Mouse (Mus musculus) lung, embryonic 14.5 days (tissue): ENCODE measurements at regions not wholly inside any gene's neighbourhood (a gene's known extent, or its start where the extent isn't known, plus 50 kb on each side); places are given as distances from the start of the nearest gene placed in this dataset.

Source experiments
- ATAC-seq: fragments of 200-750 bp; cut with Nextera tagmentation; 2 replicates; pipeline ENCODE4 v1.8.0; 2017; ENCODE audit warnings: mild to moderate bottlenecking, moderate TSS enrichment, moderate library complexity; ENCODE audit not compliant: insufficient read depth
- DNase-seq: peaks from one replicate; pipeline ENCODE4 v3.0.0-alpha.2; 2015
- H3K27ac ChIP-seq: fragments of 300-500 bp; sonication (generic); 2 replicates; pipeline ENCODE4 v1.5.1; 2014; ENCODE audit warnings: low read depth, mild to moderate bottlenecking, moderate library complexity
- H3K27me3 ChIP-seq: fragments of 300-500 bp; sonication (generic); 2 replicates; pipeline ENCODE4 v1.6.1; 2014; ENCODE audit warnings: low read length, control low read depth; ENCODE audit not compliant: insufficient read depth
- H3K36me3 ChIP-seq: fragments of 300-500 bp; sonication (generic); 2 replicates; pipeline ENCODE4 v1.6.1; 2014; ENCODE audit warnings: control low read depth; ENCODE audit not compliant: insufficient read depth
- H3K4me1 ChIP-seq: fragments of 300-500 bp; sonication (generic); 2 replicates; pipeline ENCODE4 v1.6.1; 2014; ENCODE audit warnings: antibody characterized with exemption, control low read depth; ENCODE audit not compliant: insufficient read depth
- H3K4me2 ChIP-seq: fragments of 300-500 bp; sonication (generic); 2 replicates; pipeline ENCODE4 v1.6.1; 2014; ENCODE audit warnings: mild to moderate bottlenecking
- H3K4me3 ChIP-seq: fragments of 300-500 bp; sonication (generic); 2 replicates; pipeline ENCODE4 v1.5.1; 2014; ENCODE audit warnings: low read depth, low read length
- H3K9ac ChIP-seq: fragments of 300-500 bp; sonication (generic); 2 replicates; pipeline ENCODE4 v1.6.1; 2014
- H3K9me3 ChIP-seq: fragments of 300-500 bp; sonication (generic); 2 replicates; pipeline ENCODE4 v1.6.1; 2016; ENCODE audit warnings: low read depth, low read length, control low read depth
- CTCF ChIP-seq: IDR thresholded peaks from 2 replicates; pipeline ENCODE4 v1.5.1; 2016; ENCODE audit warnings: antibody characterized with exemption, low read depth
- WGBS: fragments of 180-500 bp; shearing (Covaris S2); extraction: QIAGEN DNeasy Blood & Tissue Kit; methylation state at CpG from one replicate; pipeline ENCODE4 v1.1.7; 2014; 5-methylcytosine and 5-hydroxymethylcytosine counted together

DNA sequence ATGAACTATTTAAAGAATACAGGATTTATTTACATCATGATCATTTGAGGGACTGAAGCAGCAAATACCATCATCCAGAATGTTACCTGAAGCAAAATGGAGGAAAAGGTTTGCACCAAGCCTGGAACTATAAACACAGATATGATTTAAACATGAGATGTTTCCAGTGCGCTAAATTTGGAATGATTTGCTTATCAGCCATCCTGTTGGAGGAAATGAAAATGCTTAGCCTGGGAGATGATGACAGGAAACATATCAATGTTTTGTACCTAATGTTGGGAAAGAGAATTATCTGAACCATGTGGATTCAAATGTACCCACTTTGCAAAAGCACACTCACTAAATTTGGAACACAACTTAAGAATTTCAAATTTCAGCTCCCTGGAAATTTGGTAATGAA lies 149.3 kb downstream of the Adgra3 start:
- Histone ChIP-seq H3K4me2 (no peak overlapping the region), H3K27me3 (no peaks in the 10 kb centered on the region), H3K9ac (no peak overlapping the region), H3K9me3 (no peaks in the 10 kb centered on the region), H3K27ac (no peak overlapping the region), H3K4me1 (no peaks in the 10 kb centered on the region), H3K36me3 (no peaks in the 10 kb centered on the region), H3K4me3 (no peak overlapping the region)
- ATAC-seq = no peak
- no peak for TF ChIP-seq CTCF
- WGBS = 72% methylated on average over 1 of the region's 1 CpGs
- no peak for DNase-seq

DNA sequence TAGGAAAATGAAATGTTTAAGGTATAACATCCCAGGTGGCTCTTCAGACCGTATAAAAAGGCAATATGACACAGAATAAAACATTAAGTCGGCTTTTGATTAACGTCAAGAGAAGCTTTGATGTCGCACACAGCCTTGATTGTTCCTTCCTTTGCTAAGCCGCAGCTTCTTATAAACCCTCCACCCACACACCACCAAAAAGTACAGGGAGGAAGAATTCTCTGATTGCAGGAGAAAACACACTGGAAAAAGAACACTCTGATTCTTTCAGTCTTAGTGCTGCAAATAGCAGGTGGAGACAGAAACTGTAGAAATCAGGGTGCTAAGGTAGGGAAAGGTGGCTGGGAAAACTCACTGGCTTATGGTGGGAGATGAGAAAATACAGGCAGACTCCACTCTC lies 162.7 kb downstream of the Adgra3 start:
- H3K27me3 ChIP-seq = no peaks in the 10 kb centered on the region
- TF ChIP-seq CTCF = no peak
- 71% methylated on average over 5 of the region's 5 CpGs for WGBS
- ATAC-seq = no peak
- H3K9ac ChIP-seq = no peak overlapping the region
- H3K9me3 ChIP-seq = no peaks in the 10 kb centered on the region
- H3K4me3 ChIP-seq = no peak overlapping the region
- no peak overlapping the region for H3K27ac ChIP-seq
- H3K4me2 ChIP-seq = no peak overlapping the region
- DNase-seq = no peak
- H3K4me1 ChIP-seq = no peaks in the 10 kb centered on the region
- H3K36me3 ChIP-seq = no peaks in the 10 kb centered on the region

DNA sequence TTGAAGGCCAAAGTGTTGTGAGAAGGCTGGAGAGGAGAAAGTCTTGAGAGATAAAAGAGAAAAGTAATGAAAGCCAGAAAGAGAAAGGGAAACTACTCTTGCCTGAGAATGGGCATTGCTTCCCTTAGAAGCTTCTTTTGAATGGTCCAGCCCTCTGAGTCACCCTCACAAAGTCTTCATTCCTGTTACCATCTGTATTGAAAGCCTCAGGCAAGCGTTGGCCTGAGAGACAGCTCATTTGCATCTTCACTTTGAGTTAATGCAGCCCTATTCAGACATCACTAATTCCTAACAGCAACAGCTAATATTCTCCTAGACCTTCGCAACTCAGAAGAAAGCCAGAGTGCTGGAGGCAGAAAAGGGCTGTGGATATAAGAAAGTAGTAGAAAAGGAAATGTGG lies 178.4 kb downstream of the Adgra3 start:
- ATAC-seq = no peak
- Histone ChIP-seq H3K36me3 (no peaks in the 10 kb centered on the region), H3K9ac (no peak overlapping the region), H3K27ac (no peak overlapping the region), H3K4me3 (no peak overlapping the region), H3K9me3 (no peaks in the 10 kb centered on the region), H3K4me1 (no peaks in the 10 kb centered on the region), H3K27me3 (no peaks in the 10 kb centered on the region), H3K4me2 (no peak overlapping the region)
- no peak for TF ChIP-seq CTCF
- 58% methylated on average over 2 of the region's 2 CpGs for WGBS
- DNase-seq = no peak

DNA sequence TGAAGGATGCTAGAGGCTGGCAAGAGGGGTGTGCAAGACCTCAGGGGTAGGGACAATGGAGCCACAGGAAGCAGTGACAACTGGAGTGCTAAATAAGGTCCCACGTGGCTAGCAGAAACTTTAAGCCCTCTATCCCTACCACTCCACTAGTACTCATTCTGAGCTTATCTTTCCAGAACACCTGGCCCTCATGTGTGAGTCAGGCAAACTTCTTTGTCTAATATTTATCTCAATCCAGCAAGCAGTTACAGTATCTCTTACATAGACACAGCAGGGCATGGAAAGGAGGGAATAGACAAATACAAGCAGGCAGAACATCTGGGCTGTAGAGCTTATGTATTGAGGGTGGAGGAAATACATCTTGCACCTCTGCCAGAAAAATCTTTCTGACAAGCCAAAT lies 182.6 kb downstream of the Adgra3 start:
- WGBS = 32% methylated on average over 1 of the region's 1 CpGs
- no peak overlapping the region for H3K27ac ChIP-seq

DNA sequence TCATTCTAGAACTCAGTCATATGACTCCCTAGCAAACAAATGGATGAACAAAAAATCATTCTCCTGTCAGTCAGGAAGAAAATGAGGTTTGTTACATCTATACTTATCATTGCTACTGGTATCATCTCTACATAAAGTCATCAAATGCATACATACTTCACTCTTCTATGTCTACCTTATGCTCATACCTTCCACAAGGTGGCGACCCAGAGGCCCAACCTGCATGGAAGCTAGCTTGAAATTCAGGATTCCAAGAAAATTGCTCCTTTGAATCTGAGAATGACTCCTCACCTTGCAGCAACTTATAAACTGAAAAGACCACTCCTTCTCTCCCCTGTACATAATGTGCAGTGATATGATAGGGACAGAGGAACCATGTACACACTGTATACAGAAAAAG lies 201.6 kb downstream of the Adgra3 start:
- DNase-seq = peak; percentile 23

More for the DNA sequence above, 182.6 kb downstream of the Adgra3 start:
- no peak overlapping the region for H3K9ac ChIP-seq
- no peaks in the 10 kb centered on the region for H3K27me3 ChIP-seq
- no peak overlapping the region for H3K4me3 ChIP-seq
- no peaks in the 10 kb centered on the region for H3K4me1 ChIP-seq
- H3K36me3 ChIP-seq = no peaks in the 10 kb centered on the region
- H3K4me2 ChIP-seq = no peak overlapping the region
- ATAC-seq = no peak; the same call in 1 of the 2 replicates
- no peaks in the 10 kb centered on the region for H3K9me3 ChIP-seq
- DNase-seq = no peak
- no peak for TF ChIP-seq CTCF

DNA sequence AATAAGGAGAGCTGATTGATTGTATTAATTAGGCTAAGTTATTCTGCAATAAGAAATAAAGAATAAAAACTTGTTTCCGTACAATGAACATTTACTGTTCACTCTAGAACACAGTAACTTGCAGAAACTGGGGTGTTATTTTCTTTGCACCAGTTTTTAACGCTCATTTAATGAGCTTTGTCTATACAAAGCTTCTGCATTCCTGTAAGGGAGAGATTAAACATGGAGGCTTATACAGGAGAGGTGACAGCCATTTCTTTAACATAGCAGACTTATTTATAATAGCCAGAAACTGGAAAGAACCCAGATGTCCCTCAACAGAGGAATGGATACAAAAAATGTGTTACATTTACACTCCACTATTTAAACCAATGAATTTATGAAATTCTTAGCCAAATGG lies 202.8 kb downstream of the Adgra3 start:
- no peaks in the 10 kb centered on the region for H3K36me3 ChIP-seq
- no peak overlapping the region for H3K4me3 ChIP-seq
- H3K27me3 ChIP-seq = no peaks in the 10 kb centered on the region
- no peak for TF ChIP-seq CTCF
- H3K4me2 ChIP-seq = no peak overlapping the region
- no peaks in the 10 kb centered on the region for H3K4me1 ChIP-seq
- H3K27ac ChIP-seq = no peak overlapping the region
- H3K9me3 ChIP-seq = no peaks in the 10 kb centered on the region
- H3K9ac ChIP-seq = no peak overlapping the region
- WGBS = 74% methylated on average over 2 of the region's 2 CpGs
- no peak for ATAC-seq
- DNase-seq = no peak

More for the DNA sequence above, 201.6 kb downstream of the Adgra3 start:
- Histone ChIP-seq H3K27me3 (no peaks in the 10 kb centered on the region), H3K4me1 (no peaks in the 10 kb centered on the region), H3K27ac (no peak overlapping the region), H3K9ac (no peak overlapping the region), H3K36me3 (no peaks in the 10 kb centered on the region), H3K4me2 (no peak overlapping the region), H3K9me3 (no peaks in the 10 kb centered on the region), H3K4me3 (no peak overlapping the region)
- peak; percentile 60 for TF ChIP-seq CTCF
- WGBS = 42% methylated on average over 1 of the region's 1 CpGs
- no peak for ATAC-seq

DNA sequence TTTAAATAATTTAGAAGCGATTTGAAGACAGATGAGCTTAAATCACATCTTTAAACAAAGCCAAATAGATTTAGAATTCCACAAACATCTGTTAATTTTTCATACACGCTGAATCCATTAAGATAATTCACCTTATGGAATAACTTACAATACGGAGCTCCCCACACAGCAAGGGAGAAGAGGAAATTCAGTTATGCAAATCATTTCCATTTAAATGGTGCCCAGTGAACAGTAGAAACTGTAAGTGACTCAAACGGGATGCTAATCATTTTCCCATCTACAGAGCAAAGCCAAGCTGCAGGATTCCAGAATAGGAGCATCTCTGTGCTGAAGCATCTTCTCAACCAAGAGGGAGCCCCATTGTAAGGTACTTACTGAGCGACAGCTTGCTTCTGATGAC lies 210.1 kb downstream of the Adgra3 start:
- whole genome bisulfite sequencing = 53% methylated on average over 5 of the region's 5 CpGs
- no peak overlapping the region for H3K9ac ChIP-seq
- ATAC-seq (no peak), DNase-seq (no peak)
- no peak overlapping the region for H3K4me2 ChIP-seq
- H3K27me3 ChIP-seq = no peaks in the 10 kb centered on the region
- H3K9me3 ChIP-seq = no peaks in the 10 kb centered on the region
- H3K4me3 ChIP-seq = no peak overlapping the region
- H3K4me1 ChIP-seq = no peaks in the 10 kb centered on the region
- no peak overlapping the region for H3K27ac ChIP-seq
- no peaks in the 10 kb centered on the region for H3K36me3 ChIP-seq
- no peak for TF ChIP-seq CTCF

DNA sequence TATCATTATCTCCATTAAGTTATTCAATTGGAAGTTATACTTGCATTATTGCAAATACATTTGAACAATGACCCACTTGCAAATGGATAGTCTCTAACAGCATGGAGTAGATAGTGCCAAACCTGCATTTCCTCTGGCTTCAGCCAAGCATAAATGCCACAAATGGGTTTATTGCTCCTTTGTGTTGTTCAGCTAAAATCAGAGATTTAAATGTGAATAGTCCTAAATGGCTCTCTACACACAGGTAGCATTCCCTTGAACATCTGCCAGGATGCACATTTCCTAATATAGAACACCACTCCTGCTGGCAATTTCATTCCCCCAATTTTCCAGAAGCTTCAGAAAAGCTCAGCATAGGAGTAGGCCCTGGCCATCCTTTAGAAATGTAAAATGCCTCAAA lies 210.6 kb downstream of the Adgra3 start:
- Histone ChIP-seq H3K36me3 (no peaks in the 10 kb centered on the region), H3K27me3 (no peaks in the 10 kb centered on the region), H3K4me2 (no peak overlapping the region), H3K27ac (no peak overlapping the region), H3K9ac (no peak overlapping the region), H3K4me1 (no peaks in the 10 kb centered on the region), H3K4me3 (no peak overlapping the region), H3K9me3 (no peaks in the 10 kb centered on the region)
- ATAC-seq (no peak), DNase-seq (no peak)
- TF ChIP-seq CTCF = no peak
